Mouse (Mus musculus) hematopoietic stem cell, adult 5-6 weeks (primary cell): ENCODE data around the gene Insyn1. TPM values are rescaled to one million over a fixed set of nuclear protein-coding genes. Genes with fewer than 3 reads are reported as not detected.
A peak's percentile ranks its signal among the peaks of the same experiment; 100 is the strongest.

Source experiments
- ATAC-seq, 2 experiments: fragments of 125-278 bp in 1 of 2; replicated peaks in 1 of 2; 2 replicates each; pipeline ENCODE4 v1.8.0; 2016 to 2017; ENCODE audit warnings: inconsistent platforms in 2 of 2, mild to moderate bottlenecking in 2 of 2, moderate number of reproducible peaks in 2 of 2, low read depth in 1 of 2, moderate TSS enrichment in 1 of 2; ENCODE audit not compliant: low FRiP score in 2 of 2, poor library complexity in 2 of 2, severe bottlenecking in 2 of 2, insufficient read depth in 1 of 2, low TSS enrichment in 1 of 2
- total RNA-seq: library from RNA; stranded (forward); fragments of 172-1452, 232-1000 nt; gene quantifications from 2 replicates; pipeline ENCODE4 v1.2.3, GENCODE M21; 2017

Gene Insyn1
- total RNA-seq, 1 experiment from 2014 or later, result not detected

GRCm38 (mm10) chr9:58519953-58520352 is 31.6 kb downstream of the Insyn1 start:
- no peak for ATAC-seq

GRCm38 (mm10) chr9:58520816-58521581 is 32.6 kb downstream of the Insyn1 start:
- no peak for ATAC-seq

- peak; percentile 17 to 49; a peak in 1 of 4 replicates for ATAC-seq
Measured at GRCm38 (mm10) chr9:58521883-58522423, 33.5 kb downstream of the Insyn1 start.

GRCm38 (mm10) chr9:58525108-58525507 is 36.7 kb downstream of the Insyn1 start:
- no peak for ATAC-seq

- ATAC-seq, result no peak
Measured at GRCm38 (mm10) chr9:58527841-58528240, 39.4 kb downstream of the Insyn1 start.

GRCm38 (mm10) chr9:58530407-58530806 is 42.0 kb downstream of the Insyn1 start:
- ATAC-seq, result no peak

GRCm38 (mm10) chr9:58532236-58532635 is 43.8 kb downstream of the Insyn1 start:
- ATAC-seq, result no peak

GRCm38 (mm10) chr9:58533322-58533721 is 44.9 kb downstream of the Insyn1 start:
- ATAC-seq, result no peak

GRCm38 (mm10) chr9:58534766-58535165 is 46.4 kb downstream of the Insyn1 start:
- peak; percentile 44 to 63; a peak in 3 of 4 replicates for ATAC-seq

GRCm38 (mm10) chr9:58535447-58536134 is 47.2 kb downstream of the Insyn1 start:
- peak; percentile 53 to 73 for ATAC-seq

- ATAC-seq, result peak; percentile 10 to 22; a peak in 1 of 4 replicates
Measured at GRCm38 (mm10) chr9:58537774-58538173, 49.4 kb downstream of the Insyn1 start.

GRCm38 (mm10) chr9:58539886-58540285 is 51.5 kb downstream of the Insyn1 start:
- no peak for ATAC-seq

- ATAC-seq, result peak; percentile 85 to 91
Measured at GRCm38 (mm10) chr9:58541895-58542338, 53.5 kb downstream of the Insyn1 start.

- ATAC-seq, result no peak
Measured at GRCm38 (mm10) chr9:58544879-58545324, 56.5 kb downstream of the Insyn1 start.

GRCm38 (mm10) chr9:58545428-58545827 is 57.0 kb downstream of the Insyn1 start:
- ATAC-seq, result no peak

GRCm38 (mm10) chr9:58546630-58547360 is 58.4 kb downstream of the Insyn1 start:
- ATAC-seq, result no peak

GRCm38 (mm10) chr9:58548897-58549296 is 60.5 kb downstream of the Insyn1 start:
- ATAC-seq, result no peak
